Mouse (Mus musculus) forebrain, embryonic 16.5 days (tissue): Measurements from ENCODE around the gene Isyna1. TPM values are rescaled to one million over a fixed set of nuclear protein-coding genes. Genes with fewer than 3 reads are reported as not detected.

ENCODE experiments used
- ATAC-seq: fragments of 200-750 bp; cut with Nextera tagmentation; 2 replicates; pipeline ENCODE4 v1.8.0; 2017; ENCODE audit warnings: mild to moderate bottlenecking, moderate library complexity
- H3K27ac ChIP-seq: fragments of 300-500 bp; sonication (generic); 2 replicates; pipeline ENCODE4 v1.5.1; 2014; ENCODE audit warnings: low read length, control low read depth
- H3K27me3 ChIP-seq: fragments of 300-500 bp; sonication (generic); replicated peaks from 2 replicates; pipeline ENCODE4 v1.6.1; 2014; ENCODE audit warnings: low read length; ENCODE audit not compliant: control insufficient read depth, insufficient read depth
- H3K36me3 ChIP-seq: fragments of 300-500 bp; sonication (generic); 2 replicates; pipeline ENCODE4 v1.6.1; 2014; ENCODE audit not compliant: control insufficient read depth, insufficient read depth
- H3K4me1 ChIP-seq: fragments of 300-500 bp; sonication (generic); replicated peaks from 2 replicates; pipeline ENCODE4 v1.6.1; 2014; ENCODE audit warnings: low read length; ENCODE audit not compliant: control insufficient read depth, insufficient read depth
- H3K4me2 ChIP-seq: fragments of 300-500 bp; sonication (generic); 2 replicates; pipeline ENCODE4 v1.6.1; 2014; ENCODE audit warnings: mild to moderate bottlenecking, low read length, control low read depth
- H3K4me3 ChIP-seq: fragments of 300-500 bp; sonication (generic); replicated peaks from 2 replicates; pipeline ENCODE4 v1.5.1; 2014; ENCODE audit warnings: mild to moderate bottlenecking, low read length, control low read depth
- H3K9ac ChIP-seq: fragments of 300-500 bp; sonication (generic); replicated peaks from 2 replicates; pipeline ENCODE4 v1.6.1; 2014; ENCODE audit warnings: low read depth, low read length, control low read depth
- H3K9me3 ChIP-seq: fragments of 300-500 bp; sonication (generic); 2 replicates; pipeline ENCODE4 v1.6.1; 2016; ENCODE audit warnings: low read length; ENCODE audit not compliant: control insufficient read depth
- WGBS: fragments of 180-500 bp; shearing (Covaris S2); extraction: QIAGEN DNeasy Blood & Tissue Kit; methylation state at CpG from one replicate; pipeline ENCODE4 v1.1.7; 2014; 5-methylcytosine and 5-hydroxymethylcytosine counted together
- polyA plus RNA-seq: library from polyadenylated mRNA; unstranded; fragments of >200 nt; fragmentation: Nextera tagmentation; extraction: Ambion mirVana; gene quantifications from 2 replicates; pipeline ENCODE4 v1.2.1, GENCODE M21; 2015

Gene Isyna1
- polyA plus RNA-seq, 1 experiment from 2014 or later = 141 TPM

GRCm38 (mm10) chr8:70591569-70591968 is 2.6 kb upstream of the Isyna1 start:
- WGBS = 87% methylated on average over 12 of the region's 12 CpGs
- H3K36me3 ChIP-seq = 0 out of 2 replicates have a peak, but pooled peaks cover 4% of the 10 kb centered on the region
- ATAC-seq = no peak
- no peaks in the 10 kb centered on the region for H3K27me3 ChIP-seq
- no peaks in the 10 kb centered on the region for H3K9me3 ChIP-seq
- no peak overlapping the region for H3K4me2 ChIP-seq
- no peak overlapping the region for H3K9ac ChIP-seq
- peaks cover 18% of the 10 kb centered on the region for H3K4me1 ChIP-seq
- no peak overlapping the region for H3K27ac ChIP-seq
- H3K4me3 ChIP-seq = no peak overlapping the region

DNA sequence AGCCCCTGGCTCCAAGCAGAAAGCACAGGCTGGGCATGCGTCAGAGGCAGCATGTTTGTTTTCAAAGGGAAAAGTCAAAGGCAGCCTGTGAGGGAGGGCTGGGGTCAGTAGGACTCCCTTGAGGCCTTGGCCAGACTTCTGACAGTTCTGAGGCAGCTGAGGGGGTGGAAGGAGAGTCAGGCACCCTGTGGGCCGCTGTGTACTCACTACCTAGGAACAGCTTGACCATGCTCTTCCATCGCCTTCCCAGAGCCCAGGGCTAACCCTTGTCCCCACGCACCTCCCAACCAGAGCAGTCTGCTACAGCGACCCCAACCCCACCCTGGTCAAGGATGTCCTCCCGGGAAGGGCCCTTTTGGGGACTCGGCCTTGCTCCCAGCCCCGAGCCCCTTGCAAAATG is 1.0 kb upstream of the Isyna1 start:
- H3K9ac ChIP-seq = no peak overlapping the region

GRCm38 (mm10) chr8:70594621-70595564 is 720 bp downstream of the Isyna1 start:
- no peaks in the 10 kb centered on the region for H3K9me3 ChIP-seq
- H3K27me3 ChIP-seq = no peaks in the 10 kb centered on the region
- H3K4me3 ChIP-seq = peak overlapping the region; percentile 67
- H3K9ac ChIP-seq = peak overlapping the region; percentile 59
- WGBS = 10% methylated on average over 82 of the region's 82 CpGs
- peaks cover 39% of the 10 kb centered on the region for H3K4me1 ChIP-seq
- H3K27ac ChIP-seq = no peak overlapping the region
- 0 out of 2 replicates have a peak, but pooled peaks cover 2% of the 10 kb centered on the region for H3K36me3 ChIP-seq
- peak; percentile 9 for ATAC-seq
- peak overlapping the region; percentile 88 for H3K4me2 ChIP-seq

More for the DNA sequence above, 1.0 kb upstream of the Isyna1 start:
- Histone ChIP-seq H3K4me1 (peaks cover 30% of the 10 kb centered on the region), H3K4me3 (no peak overlapping the region), H3K9me3 (no peaks in the 10 kb centered on the region), H3K27ac (no peak overlapping the region), H3K27me3 (no peaks in the 10 kb centered on the region), H3K4me2 (no peak overlapping the region), H3K36me3 (0 out of 2 replicates have a peak, but pooled peaks cover 4% of the 10 kb centered on the region)
- ATAC-seq = no peak
- 54% methylated on average over 8 of the region's 8 CpGs for WGBS

DNA sequence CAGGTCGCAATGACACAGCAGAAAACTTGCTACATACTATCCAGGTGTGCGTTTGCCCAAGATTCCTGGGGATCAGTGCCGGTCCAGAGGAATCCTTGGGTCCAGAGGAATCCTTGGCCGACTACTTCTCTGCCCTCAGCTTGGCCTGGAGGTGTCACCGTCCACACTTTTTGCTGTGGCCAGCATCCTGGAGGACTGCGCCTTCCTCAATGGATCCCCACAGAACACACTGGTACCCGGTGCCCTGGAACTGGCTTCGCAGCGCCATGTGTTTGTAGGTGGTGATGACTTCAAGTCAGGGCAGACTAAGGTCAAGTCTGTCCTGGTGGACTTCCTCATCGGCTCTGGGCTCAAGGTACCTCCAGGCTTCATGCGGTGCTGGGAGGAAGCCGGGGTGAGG is 1.6 kb downstream of the Isyna1 start:
- H3K4me1 ChIP-seq = peaks cover 44% of the 10 kb centered on the region
- H3K9me3 ChIP-seq = no peaks in the 10 kb centered on the region
- H3K27me3 ChIP-seq = no peaks in the 10 kb centered on the region
- no peak overlapping the region for H3K9ac ChIP-seq
- no peak overlapping the region for H3K4me2 ChIP-seq
- ATAC-seq = no peak
- H3K27ac ChIP-seq = no peak overlapping the region
- H3K4me3 ChIP-seq = no peak overlapping the region
- no peaks in the 10 kb centered on the region for H3K36me3 ChIP-seq
- WGBS = 93% methylated on average over 12 of the region's 12 CpGs

DNA sequence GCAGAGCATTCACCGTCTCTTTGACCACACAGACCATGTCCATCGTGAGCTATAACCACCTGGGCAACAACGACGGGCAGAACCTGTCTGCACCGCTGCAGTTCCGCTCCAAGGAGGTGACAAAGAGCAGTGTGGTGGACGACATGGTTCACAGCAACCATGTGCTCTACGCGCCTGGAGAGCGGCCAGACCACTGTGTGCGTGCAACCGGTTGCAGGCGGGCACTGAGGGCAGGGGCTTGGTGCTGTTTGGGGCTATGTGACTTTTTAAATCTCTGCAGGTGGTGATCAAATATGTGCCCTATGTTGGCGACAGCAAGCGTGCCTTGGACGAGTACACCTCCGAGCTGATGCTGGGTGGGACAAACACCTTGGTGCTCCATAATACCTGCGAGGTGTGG is 2.0 kb downstream of the Isyna1 start:
- H3K27ac ChIP-seq = no peak overlapping the region
- 91% methylated on average over 18 of the region's 18 CpGs for WGBS
- H3K9ac ChIP-seq = no peak overlapping the region
- H3K27me3 ChIP-seq = no peaks in the 10 kb centered on the region
- H3K9me3 ChIP-seq = no peaks in the 10 kb centered on the region
- no peak overlapping the region for H3K4me3 ChIP-seq
- ATAC-seq = no peak
- no peak overlapping the region for H3K4me2 ChIP-seq
- peaks cover 48% of the 10 kb centered on the region for H3K4me1 ChIP-seq
- no peaks in the 10 kb centered on the region for H3K36me3 ChIP-seq

- H3K9ac ChIP-seq = peak overlapping the region; percentile 54; the same call in 1 of the 2 replicates
Observed at GRCm38 (mm10) chr8:70596775-70597416, 2.7 kb downstream of the Isyna1 start.

GRCm38 (mm10) chr8:70597417-70598272 is 3.5 kb downstream of the Isyna1 start:
- no peak for ATAC-seq
- Histone ChIP-seq H3K36me3 (no peaks in the 10 kb centered on the region; the same call in 1 of the 2 replicates), H3K4me1 (peaks cover 56% of the 10 kb centered on the region), H3K4me3 (peak overlapping the region; percentile 53), H3K9ac (peak overlapping the region; percentile 54), H3K9me3 (no peaks in the 10 kb centered on the region), H3K4me2 (peak overlapping the region; percentile 87), H3K27me3 (no peaks in the 10 kb centered on the region), H3K27ac (no peak overlapping the region)
- 10% methylated on average over 62 of the region's 68 CpGs for WGBS

More at GRCm38 (mm10) chr8:70596775-70597416, 2.7 kb downstream of the Isyna1 start:
- Histone ChIP-seq H3K4me3 (peak overlapping the region; percentile 53; the same call in 1 of the 2 replicates), H3K4me2 (peak overlapping the region; percentile 87; the same call in 1 of the 2 replicates), H3K36me3 (no peaks in the 10 kb centered on the region), H3K4me1 (peaks cover 54% of the 10 kb centered on the region), H3K9me3 (no peaks in the 10 kb centered on the region), H3K27ac (no peak overlapping the region), H3K27me3 (no peaks in the 10 kb centered on the region)
- 73% methylated on average over 17 of the region's 17 CpGs for WGBS
- ATAC-seq = no peak

- H3K9ac ChIP-seq = peak overlapping the region; percentile 54
- peak overlapping the region; percentile 53 for H3K4me3 ChIP-seq
- under 1% methylated on average over 29 of the region's 29 CpGs for WGBS
- no peaks in the 10 kb centered on the region for H3K27me3 ChIP-seq
- no peaks in the 10 kb centered on the region for H3K9me3 ChIP-seq
- no peak overlapping the region for H3K27ac ChIP-seq
- H3K36me3 ChIP-seq = no peaks in the 10 kb centered on the region; the same call in 1 of the 2 replicates
- H3K4me2 ChIP-seq = peak overlapping the region; percentile 87
- peak; percentile 49 for ATAC-seq
- peaks cover 56% of the 10 kb centered on the region for H3K4me1 ChIP-seq
Observed at GRCm38 (mm10) chr8:70598283-70598682, 4.1 kb downstream of the Isyna1 start.
